Mouse (Mus musculus): ENCODE measurements around the gene Ms4a4c.

DNA sequence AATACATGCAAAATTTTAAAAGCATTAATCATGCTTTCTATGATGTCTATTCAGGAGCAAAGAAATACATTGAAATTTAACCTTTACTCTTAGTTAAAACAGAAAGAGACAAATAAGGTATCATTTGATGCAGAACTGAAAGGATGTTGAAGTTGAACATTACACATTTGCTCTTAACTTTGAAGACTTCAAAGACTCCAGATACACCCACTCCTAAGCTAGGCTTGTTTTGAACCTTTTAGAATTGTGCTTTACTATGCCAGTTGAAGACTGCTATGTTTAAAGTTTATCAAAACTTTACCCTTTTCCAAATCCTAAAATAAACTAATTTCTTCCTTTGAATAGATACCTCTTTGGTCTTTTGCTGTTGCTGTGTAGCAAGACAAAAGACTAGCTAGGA lies 33.4 kb upstream of the Ms4a4c start:
- TF ChIP-seq GATA1 (IDR thresholded peaks at IDR 0.05; ENCODE audit: low read length) (no peak), TAL1 (IDR thresholded peaks at IDR 0.05; ENCODE audit: low read length) (no peak)

All from erythroblast, embryonic 14.5 days (primary cell).